Mouse (Mus musculus): ENCODE results near the gene Zfp362.

Zfp362 gene

GRCm38 (mm10) chr4:128806043-128806826 is at the start of gene Zfp362:
Gene Zfp362 (minus strand): TSS chr4:128806045.
- peak; percentile 52 for DNase-seq

GRCm38 (mm10) chr4:128855613-128856040 is 49.8 kb upstream of the Zfp362 start:
- DNase-seq = no peak

- no peak for DNase-seq
These were observed 47.3 kb upstream of the Zfp362 start for GRCm38 (mm10) chr4:128853117-128853516.

DNA sequence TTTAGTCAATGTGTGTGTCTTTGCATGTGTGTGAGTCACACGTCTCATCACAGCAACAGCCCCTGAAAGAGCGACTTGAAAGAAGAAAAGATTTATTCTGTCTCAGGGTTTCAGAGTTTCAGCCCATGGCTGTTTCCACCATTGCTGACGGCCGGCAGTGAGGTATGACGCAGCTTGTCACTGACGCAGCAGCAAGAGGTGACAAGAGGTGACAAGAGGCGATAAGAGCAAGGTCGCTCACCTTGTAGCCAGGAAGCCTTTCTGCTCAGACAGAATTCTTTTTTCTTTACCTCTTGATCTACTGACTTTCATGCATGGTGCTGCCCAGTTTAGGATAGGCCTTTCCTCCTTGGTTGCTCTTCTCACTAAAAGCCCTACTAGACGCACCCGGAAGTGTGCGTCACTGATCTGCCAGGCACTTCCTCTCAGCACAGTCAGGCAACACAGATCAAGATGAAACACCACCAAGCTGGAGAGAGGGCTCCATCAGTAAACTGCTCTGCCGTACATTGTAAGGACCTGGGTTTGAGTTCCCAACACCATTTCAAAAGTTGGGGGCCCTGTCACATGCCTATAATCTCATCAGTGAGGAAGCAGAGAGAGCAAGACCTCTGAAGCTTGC is 46.5 kb upstream of the Zfp362 start:
- DNase-seq = peak; percentile 8

DNA sequence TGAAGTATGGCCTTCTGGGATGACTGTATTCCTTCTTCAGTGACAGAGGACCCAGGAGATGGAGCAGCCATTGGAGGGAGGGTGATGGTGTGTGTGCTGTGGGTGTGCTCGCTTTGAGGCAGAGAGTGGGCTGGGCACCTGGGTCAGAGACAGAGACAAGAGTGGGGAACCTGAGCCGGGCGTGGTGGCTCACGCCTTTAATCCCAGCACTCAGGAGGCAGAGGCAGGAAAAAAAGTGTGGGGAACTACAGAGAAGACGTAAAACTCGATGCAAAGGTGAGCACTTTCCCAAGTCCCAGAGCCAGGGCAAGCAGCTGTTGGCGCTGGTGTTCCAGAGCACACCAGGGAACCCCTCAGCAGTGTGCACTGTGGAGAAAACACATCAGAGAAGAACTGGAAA is 43.8 kb upstream of the Zfp362 start:
- no peak for DNase-seq

DNA sequence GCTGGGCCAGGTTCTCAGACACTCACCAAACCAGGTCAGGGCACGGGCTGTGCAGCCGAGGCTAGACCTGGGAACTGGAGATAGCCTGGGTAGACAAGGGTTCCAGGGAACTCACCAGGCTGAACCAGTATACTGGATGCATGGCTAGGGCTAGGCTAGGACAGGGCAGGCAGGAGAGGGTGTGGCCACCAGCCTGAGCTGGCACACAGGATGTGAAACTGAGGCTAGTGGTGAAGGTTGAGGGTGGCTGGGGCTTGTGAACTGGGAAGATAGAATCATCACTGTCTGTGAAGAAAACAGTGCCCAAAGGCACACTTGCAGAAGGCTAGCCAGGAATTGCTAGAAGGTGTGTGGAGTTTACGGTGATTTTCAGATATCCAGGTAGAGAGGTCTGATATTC is 43.1 kb upstream of the Zfp362 start:
- no peak for DNase-seq

DNA sequence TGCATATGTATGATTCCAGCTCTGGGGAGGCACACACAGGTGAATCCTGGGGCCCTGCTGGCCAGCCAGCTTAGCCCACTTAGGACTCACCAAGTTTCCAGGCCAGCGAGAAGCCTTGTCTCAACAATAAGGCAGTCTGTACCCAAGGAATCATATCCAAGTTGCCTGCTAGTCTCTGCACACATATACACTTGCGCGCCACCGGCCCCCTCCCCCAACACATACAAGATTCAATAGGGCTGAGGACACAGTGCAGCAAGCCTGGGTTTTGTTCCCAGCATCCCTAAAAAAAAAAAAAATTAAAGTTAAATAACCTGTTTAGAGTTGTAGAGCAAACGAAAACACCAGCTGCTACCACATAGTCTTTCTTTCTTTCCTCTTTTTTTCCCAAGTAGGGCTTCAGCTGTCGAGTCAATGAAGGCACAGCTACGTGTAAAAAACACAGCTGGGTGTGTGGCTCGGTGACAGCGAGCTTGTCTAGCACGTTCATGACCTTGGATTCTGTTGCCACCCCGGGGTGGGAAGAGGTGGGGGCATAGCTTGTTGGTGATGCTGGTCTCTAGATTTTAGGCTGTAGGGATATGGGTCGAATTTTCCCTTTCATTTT is 39.6 kb upstream of the Zfp362 start:
- no peak for DNase-seq

DNA sequence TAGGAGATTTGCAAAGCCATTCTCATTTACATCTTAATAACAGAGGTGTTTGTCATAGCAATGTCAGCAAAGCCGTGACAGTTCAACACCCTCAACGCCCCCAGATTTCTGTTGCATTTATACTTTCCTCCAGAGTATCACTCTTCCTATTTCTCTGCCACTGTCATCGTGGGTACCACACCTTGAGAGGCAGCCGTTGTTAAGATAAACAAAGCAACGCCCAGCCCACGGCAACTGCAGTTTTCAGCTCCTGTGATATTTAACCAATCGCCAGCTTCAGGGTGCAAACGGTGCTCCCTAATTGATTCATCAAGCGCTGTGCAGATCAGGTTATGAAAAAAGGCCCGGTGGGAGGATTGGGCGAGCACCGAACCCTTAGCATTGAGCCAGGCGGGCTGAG is 38.7 kb upstream of the Zfp362 start:
- DNase-seq = no peak

- peak; percentile 9 for DNase-seq
These were observed 35.4 kb upstream of the Zfp362 start for GRCm38 (mm10) chr4:128841259-128841658.

GRCm38 (mm10) chr4:128839811-128840738 is 34.2 kb upstream of the Zfp362 start:
- DNase-seq = peak; percentile 6

DNA sequence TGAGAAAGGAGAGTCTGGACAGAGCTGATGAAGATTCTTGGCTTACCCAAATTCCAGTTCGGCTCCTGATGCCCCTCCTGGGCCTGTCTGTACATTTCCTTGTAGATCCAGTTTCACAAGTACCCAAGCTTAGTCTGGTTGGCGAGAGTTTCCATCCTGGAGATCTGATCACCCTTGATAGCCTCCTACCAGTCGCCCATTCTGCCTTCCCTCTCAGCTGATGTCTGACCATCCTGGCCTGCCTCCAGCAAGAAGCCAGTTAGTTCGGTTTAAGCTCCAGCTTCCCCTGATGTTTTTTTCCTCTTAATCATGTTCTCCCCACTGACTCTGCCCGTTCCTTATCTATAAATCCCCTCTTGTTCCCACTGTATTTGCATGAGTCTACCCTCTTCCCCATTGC is 32.4 kb upstream of the Zfp362 start:
- no peak for DNase-seq

DNA sequence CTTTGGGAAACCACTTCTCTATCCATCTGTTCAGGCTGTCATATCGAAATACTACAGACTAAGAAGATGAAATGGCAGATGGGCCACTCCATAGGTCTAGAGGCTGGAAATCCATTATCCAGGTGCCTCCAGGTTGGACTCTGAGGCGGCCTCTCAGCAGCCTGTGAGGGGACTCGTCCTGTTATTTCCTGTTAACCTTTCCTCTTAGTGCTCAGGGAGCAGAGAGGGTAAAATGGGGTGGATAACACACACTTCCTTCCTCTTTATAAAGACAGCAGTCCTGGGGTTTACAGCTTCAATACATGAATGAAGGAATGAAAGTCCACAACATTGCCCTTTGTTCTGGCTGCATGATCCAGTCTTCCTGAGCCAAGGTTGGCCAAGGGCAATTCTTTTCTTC is 18.3 kb upstream of the Zfp362 start:
- DNase-seq = no peak

DNA sequence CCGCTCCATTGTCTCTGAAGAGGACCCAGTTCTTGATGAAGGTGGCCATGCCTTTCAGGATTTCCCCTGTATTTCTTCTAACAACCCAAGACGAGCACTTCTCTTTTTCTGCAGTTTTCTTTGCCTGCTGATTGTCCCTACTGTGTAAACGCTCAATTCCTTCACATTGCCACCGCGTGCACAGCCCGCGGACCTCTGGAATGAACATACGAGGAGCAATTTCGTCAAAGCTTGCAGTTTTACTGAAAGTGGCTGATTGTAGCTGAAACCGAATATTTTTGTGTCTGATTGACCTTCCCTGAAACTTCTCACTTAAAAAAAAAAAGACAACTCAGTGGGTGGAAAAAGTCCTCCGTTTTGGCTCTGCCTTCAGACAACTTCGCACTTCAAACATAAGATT is 14.7 kb upstream of the Zfp362 start:
- DNase-seq = no peak

- DNase-seq = no peak
These were observed 11.2 kb upstream of the Zfp362 start for GRCm38 (mm10) chr4:128817011-128817410.

GRCm38 (mm10) chr4:128811382-128812056 is 5.7 kb upstream of the Zfp362 start:
- DNase-seq = peak; percentile 92

DNA sequence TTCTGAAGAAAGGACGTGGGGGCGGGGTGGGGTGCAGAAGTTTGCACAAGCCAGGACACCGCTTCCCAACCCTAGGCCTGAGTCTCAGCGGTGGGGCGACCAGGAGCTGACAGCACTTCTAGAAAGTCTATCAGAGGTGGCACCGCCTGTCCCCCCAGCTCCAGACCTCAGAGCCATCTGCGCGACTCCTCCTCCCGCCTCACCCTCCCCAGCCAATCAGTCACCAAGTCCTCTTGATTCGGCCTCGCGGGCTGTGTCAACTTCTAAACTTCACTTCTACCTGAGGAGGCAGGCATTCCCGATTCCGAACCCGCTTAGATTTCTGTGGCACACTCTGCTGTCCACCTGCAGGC is 958 bp upstream of the Zfp362 start:
- peak; percentile 40 for DNase-seq

DNA sequence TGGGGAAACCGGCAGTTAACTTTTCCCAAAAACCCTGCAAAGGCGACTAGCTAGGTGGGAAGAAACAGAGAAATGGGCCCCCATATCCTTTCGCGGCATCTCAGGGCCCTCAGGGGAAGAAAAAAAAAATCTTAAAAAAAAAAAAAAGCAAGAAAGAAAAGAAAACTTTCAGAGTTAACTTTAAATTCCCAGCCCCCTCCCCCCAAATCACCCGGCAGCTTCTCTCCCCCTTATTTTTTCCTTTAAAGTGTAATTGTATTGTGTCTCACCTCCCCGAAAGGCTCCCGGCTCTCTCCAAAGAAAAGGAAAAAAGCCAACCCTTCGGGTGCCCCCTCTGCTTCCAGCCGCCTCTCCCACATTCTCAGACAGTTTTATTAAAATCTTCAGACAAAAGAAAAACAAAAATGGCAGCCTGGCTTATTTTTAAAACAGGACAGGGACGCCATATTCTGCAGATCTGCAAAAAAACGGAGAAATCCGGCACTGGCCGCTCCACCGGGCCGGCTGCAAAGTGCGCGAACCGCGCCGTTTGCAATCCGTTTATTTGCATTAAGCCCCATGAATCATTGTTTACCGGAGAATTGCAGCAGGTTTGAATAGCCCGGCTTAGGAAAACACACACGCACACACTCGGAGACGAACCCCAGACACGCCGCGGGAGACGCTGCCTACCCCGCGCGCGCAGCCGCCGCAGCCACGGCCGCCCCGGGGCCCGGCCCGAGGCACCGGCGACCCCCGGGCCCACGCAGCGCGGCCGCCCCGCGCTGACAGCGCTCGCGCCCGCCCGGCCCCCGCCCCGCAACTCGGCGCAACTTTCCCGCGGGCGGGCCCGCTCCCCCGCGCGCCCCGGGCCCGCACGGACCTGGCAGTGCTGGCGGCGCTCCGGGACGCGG is 449 bp downstream of the Zfp362 start:
- peak; percentile 26 for DNase-seq

DNA sequence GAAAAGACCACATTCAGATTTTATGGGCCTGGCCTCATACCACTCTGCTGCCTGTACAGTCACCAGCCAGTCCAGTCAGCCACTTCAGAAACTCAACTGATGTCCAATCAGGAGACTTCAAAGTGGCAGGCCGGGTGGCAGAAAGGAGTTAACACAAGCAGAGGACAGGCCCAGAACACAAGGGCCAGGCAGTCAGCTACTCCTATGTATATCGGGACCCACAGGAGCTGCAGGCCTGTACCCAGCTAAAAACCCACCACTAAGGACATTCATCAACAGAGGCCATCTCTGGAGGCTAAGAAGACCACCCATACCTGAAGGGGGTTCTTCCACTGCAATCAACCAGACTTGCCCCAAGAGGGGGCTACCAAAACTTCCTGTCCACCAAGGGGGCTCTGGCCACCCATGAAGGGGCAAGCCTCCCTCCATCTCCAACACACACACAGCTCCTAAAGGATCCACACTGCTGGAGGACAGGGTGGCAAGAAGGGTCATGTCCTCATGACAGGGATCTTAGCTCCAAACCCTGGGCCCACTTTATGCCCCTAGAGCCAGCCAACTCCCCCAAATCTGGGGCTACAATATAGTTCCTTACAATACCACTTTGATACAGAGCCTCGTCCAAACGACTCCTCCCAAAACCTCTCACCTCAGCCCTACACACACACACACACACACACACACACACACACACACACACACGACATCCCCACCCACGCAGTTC is 1.3 kb downstream of the Zfp362 start:
- DNase-seq = no peak

- no peak for DNase-seq
These were observed 2.3 kb downstream of the Zfp362 start for GRCm38 (mm10) chr4:128803569-128803968.

DNA sequence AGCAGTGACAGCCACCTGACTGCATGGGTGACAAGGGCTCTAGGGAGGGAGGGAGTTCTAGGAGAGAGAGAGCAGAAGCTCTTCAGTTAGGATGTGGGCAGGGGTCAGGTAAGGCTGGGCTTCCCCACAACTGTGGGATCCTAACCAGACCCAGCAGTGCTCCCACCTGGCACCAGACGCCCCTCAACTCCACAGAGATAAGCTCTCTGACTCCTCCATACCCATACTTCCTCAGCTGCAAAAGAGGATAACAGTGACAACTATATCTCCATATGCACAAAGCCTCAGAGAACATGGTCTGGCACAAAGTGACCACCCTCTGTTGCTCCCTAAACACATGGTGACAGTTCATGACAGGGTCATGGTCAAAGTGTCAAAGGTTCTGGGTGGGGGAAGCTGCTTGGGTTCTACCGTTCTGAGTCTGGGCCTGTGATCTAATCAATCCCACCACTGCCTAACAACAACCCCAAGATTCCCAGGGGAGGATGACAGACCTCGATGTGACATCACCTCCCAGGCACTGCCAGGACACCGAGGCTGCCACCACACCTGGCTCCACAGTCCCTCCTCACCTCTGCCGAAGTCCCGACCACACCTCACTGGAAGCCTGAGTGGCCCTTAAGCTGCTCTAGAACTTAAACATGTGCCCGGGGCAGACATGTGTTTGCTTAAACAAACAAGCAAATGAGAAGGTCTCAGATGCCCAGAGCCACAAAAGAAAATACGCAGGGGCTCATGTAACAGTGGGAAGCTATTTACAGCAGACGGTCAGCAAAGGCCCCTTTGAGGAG is 4.0 kb downstream of the Zfp362 start:
- DNase-seq = no peak

Measured in right cerebral cortex, adult 18-20 months (tissue).